Mouse (Mus musculus) embryo, embryonic 11.5 days (tissue): ENCODE data around the gene Gm20830.
"Not testable (repeated sequence)": the region's sequence is repeated elsewhere in the genome, so short reads cannot be mapped to it uniquely, and the experiment has no call there.

Source experiments
- DNase-seq: peaks from one replicate; pipeline ENCODE4 v3.0.0-alpha.2; 2012; ENCODE audit warnings: low read depth, low spot score

Gene Gm20830

GRCm38 (mm10) chrY:6918182-6918581 is at the start of gene Gm20830:
TSS of gene Gm20830 (minus strand) at chrY:6918282.
- not testable (repeated sequence) for DNase-seq
